Mouse (Mus musculus) liver, adult 2 months (tissue): ENCODE measurements at regions not wholly inside any gene's neighbourhood (a gene's known extent, or its start where the extent isn't known, plus 50 kb on each side); places are given as distances from the start of the nearest gene placed in this dataset.

Experiments used
- DNase-seq: peaks from one replicate; pipeline ENCODE4 v3.0.0-alpha.2; 2011; ENCODE audit warnings: low read depth, low spot score; ENCODE audit errors: extremely low read depth
- H3K27ac ChIP-seq: fragments of 200-500 bp; replicated peaks from 2 replicates; pipeline ENCODE4 v1.5.1; 2012; ENCODE audit warnings: low read depth, mild to moderate bottlenecking, control low read depth, inconsistent platforms, low read length; ENCODE audit not compliant: insufficient read depth
- H3K27me3 ChIP-seq: fragments of 200-500 bp; 2 replicates; pipeline ENCODE4 v1.6.1; 2012; ENCODE audit warnings: mild to moderate bottlenecking, moderate library complexity, low read length, inconsistent platforms; ENCODE audit not compliant: control insufficient read depth, insufficient read depth
- H3K36me3 ChIP-seq: fragments of 200-500 bp; 2 replicates; pipeline ENCODE4 v1.6.1; 2012; ENCODE audit warnings: low read length, inconsistent platforms; ENCODE audit not compliant: control insufficient read depth, insufficient read depth
- H3K4me1 ChIP-seq: fragments of 200-500 bp; 2 replicates; pipeline ENCODE4 v1.6.1; 2011; ENCODE audit warnings: low read length; ENCODE audit not compliant: control insufficient read depth, insufficient read depth
- H3K4me3 ChIP-seq: fragments of 200-500 bp; 2 replicates; pipeline ENCODE4 v1.5.1; 2011; ENCODE audit warnings: low read depth, mild to moderate bottlenecking, control low read depth, low read length, moderate library complexity; ENCODE audit not compliant: insufficient read depth
- H3K79me2 ChIP-seq: fragments of 200-500 bp; 2 replicates; pipeline ENCODE4 v1.6.1; 2012; ENCODE audit warnings: inconsistent platforms, mild to moderate bottlenecking, low read length, moderate library complexity; ENCODE audit not compliant: control insufficient read depth, insufficient read depth
- H3K9ac ChIP-seq: fragments of 200-500 bp; 2 replicates; pipeline ENCODE4 v1.6.1; 2012; ENCODE audit warnings: low read depth, mild to moderate bottlenecking, control low read depth, inconsistent platforms, low read length
- CTCF ChIP-seq: fragments of 200-500 bp; IDR thresholded peaks from 2 replicates; pipeline ENCODE4 v1.5.1; 2011; ENCODE audit warnings: low read depth, low read length, control low read depth
- POLR2A ChIP-seq: fragments of 200-500 bp; IDR thresholded peaks from 2 replicates; pipeline ENCODE4 v1.6.1; 2011; ENCODE audit warnings: low read length, control low read depth; ENCODE audit not compliant: insufficient read depth; ENCODE audit errors: extremely low read depth
- WGBS: fragments of 180-500 bp; shearing (Covaris S2); methylation state at CpG from one replicate; pipeline ENCODE4 v1.1.7; 2018; 5-methylcytosine and 5-hydroxymethylcytosine counted together

- Histone ChIP-seq H3K79me2 (no peaks in the 10 kb centered on the region), H3K27me3 (no peaks in the 10 kb centered on the region), H3K4me3 (no peak overlapping the region), H3K27ac (no peak overlapping the region), H3K4me1 (no peaks in the 10 kb centered on the region), H3K9ac (no peak overlapping the region), H3K36me3 (no peaks in the 10 kb centered on the region)
- no peak for DNase-seq
- WGBS, result 85% methylated on average over 8 of the region's 8 CpGs
- no peak for TF ChIP-seq CTCF
- TF ChIP-seq POLR2A, result no peak
Observed at GRCm38 (mm10) chr12:71601091-71601690, 229.7 kb upstream of the Daam1 start.

- WGBS, result 94% methylated on average over 10 of the region's 10 CpGs
- TF ChIP-seq CTCF, result no peak
- no peak for TF ChIP-seq POLR2A
- no peak for DNase-seq
- Histone ChIP-seq H3K4me1 (no peaks in the 10 kb centered on the region), H3K79me2 (no peaks in the 10 kb centered on the region), H3K36me3 (no peaks in the 10 kb centered on the region), H3K27ac (no peak overlapping the region), H3K27me3 (no peaks in the 10 kb centered on the region), H3K4me3 (no peak overlapping the region), H3K9ac (no peak overlapping the region)
Observed at GRCm38 (mm10) chr12:71603136-71603535, 227.7 kb upstream of the Daam1 start.

DNA sequence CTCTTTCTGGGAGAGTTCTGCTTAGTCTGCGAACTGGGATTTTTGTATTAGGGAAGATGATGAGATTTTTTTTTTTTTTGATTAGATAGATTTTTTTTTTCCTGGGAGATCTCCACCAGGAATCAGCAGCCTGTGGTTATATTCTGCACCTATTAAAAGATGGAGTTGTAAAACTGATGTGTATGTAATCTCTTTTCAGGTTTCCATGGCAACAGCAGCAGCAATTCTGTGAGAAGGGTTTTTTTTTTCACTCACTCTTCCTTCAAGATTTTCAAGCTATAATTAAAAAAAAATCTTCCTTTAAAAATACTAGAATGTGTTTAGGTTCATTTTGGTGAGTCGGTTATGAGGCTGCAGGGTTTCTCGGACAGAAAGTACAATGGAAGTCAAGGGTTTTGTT is 224.5 kb upstream of the Daam1 start:
- H3K27me3 ChIP-seq, result no peaks in the 10 kb centered on the region
- no peak overlapping the region for H3K27ac ChIP-seq
- no peak overlapping the region for H3K4me3 ChIP-seq
- WGBS, result 86% methylated on average over 3 of the region's 3 CpGs
- no peaks in the 10 kb centered on the region for H3K79me2 ChIP-seq
- no peak overlapping the region for H3K9ac ChIP-seq
- TF ChIP-seq POLR2A (no peak), CTCF (no peak)
- no peaks in the 10 kb centered on the region for H3K36me3 ChIP-seq
- DNase-seq, result no peak
- no peaks in the 10 kb centered on the region for H3K4me1 ChIP-seq

DNA sequence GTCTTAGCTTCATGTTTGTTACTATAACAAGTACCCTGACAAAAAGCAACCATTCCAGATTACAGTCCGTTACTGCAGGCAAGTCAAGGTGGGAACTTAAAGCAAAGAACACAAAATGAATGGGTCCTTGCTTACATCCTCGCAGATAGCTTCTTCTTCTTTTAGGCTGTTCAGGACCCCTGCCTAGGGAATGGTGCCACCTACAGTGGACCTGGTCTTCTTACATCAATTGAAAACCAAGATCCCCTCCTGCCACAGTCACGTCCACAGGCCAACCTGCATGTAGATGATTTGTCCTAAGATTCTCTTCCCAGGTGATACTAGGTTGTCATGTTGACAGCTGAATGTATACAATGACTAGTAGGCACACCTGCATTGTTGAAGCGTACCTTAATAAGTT is 222.9 kb upstream of the Daam1 start:
- Histone ChIP-seq H3K4me1 (no peaks in the 10 kb centered on the region), H3K79me2 (no peaks in the 10 kb centered on the region), H3K36me3 (no peaks in the 10 kb centered on the region), H3K4me3 (no peak overlapping the region), H3K9ac (no peak overlapping the region), H3K27ac (no peak overlapping the region), H3K27me3 (peaks cover under 1% of the 10 kb centered on the region; the same call in 1 of the 2 replicates)
- no peak for TF ChIP-seq POLR2A
- TF ChIP-seq CTCF, result no peak
- no peak for DNase-seq
- 91% methylated on average over 4 of the region's 4 CpGs for WGBS

GRCm38 (mm10) chr12:71613326-71613725 is 217.6 kb upstream of the Daam1 start:
- no peak for DNase-seq
- H3K36me3 ChIP-seq, result no peaks in the 10 kb centered on the region
- no peak overlapping the region for H3K27ac ChIP-seq
- 80% methylated on average over 8 of the region's 8 CpGs for WGBS
- H3K4me1 ChIP-seq, result no peaks in the 10 kb centered on the region
- no peak overlapping the region for H3K9ac ChIP-seq
- no peaks in the 10 kb centered on the region for H3K79me2 ChIP-seq
- peaks cover 3% of the 10 kb centered on the region; the same call in 1 of the 2 replicates for H3K27me3 ChIP-seq
- TF ChIP-seq POLR2A (no peak), CTCF (no peak)
- no peak overlapping the region for H3K4me3 ChIP-seq

DNA sequence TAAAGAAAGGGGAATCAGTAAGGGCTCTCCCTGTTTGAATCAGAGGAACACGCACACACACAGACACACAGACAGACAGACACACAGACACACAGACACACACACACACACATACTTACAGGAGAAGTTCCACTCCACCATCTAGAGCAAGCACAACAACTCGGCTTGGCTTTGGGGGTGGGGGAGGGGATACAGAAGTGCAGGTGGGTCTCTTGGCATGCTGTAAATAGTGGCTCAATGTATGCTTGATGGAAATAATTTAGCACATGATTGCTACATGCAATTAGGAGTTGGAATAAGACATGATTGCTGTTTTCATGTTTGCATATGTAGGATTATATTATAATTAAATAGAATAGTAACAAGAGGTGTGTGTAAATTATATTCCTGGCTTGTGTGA is 215.9 kb upstream of the Daam1 start:
- Histone ChIP-seq H3K4me1 (no peaks in the 10 kb centered on the region), H3K9ac (no peak overlapping the region), H3K36me3 (no peaks in the 10 kb centered on the region), H3K27ac (no peak overlapping the region), H3K4me3 (no peak overlapping the region), H3K27me3 (peaks cover 3% of the 10 kb centered on the region; the same call in 1 of the 2 replicates), H3K79me2 (no peaks in the 10 kb centered on the region)
- 86% methylated on average over 2 of the region's 2 CpGs for WGBS
- TF ChIP-seq POLR2A, result no peak
- TF ChIP-seq CTCF, result no peak
- DNase-seq, result no peak
